Mouse (Mus musculus) cerebellum, adult 11-12 months (tissue): Measurements from ENCODE around the gene Eif3i.

Experiments
- DNase-seq: peaks from one replicate; pipeline ENCODE4 v3.0.0; 2022

Gene Eif3i

DNA sequence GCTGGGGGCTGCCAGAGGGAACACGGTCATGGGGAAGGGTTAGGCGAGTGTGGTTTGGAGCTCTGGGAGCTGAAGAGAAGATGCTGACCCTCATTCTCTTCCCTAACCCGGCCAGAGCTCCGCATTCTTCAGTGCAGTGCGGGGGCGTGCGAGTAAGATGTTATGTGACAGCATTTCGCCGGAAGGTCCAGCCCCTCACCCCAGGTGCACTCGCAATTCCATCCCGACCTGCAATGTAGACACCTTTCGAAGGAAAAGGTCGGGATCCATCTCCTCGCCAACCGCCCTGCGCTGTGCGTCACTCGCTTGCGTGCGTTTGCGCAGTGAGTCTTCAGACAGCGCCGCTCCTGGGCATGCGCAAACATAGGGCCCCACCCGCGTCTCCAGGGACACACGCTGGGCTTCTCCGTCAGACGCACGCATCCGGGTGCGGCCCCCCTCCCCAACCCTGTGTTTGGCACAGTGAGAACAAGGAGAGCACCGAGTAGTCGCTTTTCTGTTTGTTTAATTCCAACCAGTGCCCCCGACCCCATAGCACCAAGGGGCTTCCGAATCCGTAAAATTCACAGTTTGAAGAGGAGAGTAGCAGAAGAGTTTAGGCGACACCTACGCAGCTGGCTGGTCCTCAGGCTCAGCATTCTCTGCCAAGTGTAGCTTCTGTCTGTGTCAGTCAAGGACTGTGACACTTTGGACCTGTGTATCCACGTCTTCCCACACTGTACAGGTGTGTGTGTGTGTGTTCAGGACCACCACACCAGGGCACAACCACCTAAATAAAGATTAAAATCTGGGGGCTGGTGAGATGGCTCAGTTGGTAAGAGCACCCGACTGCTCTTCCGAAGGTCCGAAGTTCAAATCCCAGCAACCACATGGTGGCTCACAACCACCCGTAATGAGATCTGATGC lies 18.6 kb upstream of the Eif3i start, which contains the start of gene Iqcc:
TSS of gene Iqcc (minus strand) at position 314 of the 906 bp plus-strand sequence.
- peak; percentile 97 for DNase-seq

DNA sequence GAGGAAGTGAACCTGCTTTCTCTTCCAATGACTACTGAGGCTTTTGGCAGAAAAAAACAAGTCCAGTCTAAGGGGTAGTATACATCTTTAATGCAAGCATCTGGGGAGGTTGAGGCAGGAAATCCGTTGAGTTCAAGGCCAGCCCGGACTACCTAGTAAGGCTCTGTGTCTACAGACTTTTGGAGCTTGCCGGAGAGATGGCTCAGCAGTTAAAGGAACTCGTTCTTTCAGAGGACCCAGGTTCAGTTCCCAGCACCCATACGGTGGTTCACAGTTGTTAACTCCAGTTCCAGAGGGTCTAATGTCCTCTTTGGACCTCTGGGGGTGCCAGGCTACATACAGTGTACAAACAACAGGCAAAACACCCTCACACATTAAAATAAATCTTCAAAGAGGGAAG lies 17.6 kb upstream of the Eif3i start:
- peak; percentile 55 for DNase-seq

DNA sequence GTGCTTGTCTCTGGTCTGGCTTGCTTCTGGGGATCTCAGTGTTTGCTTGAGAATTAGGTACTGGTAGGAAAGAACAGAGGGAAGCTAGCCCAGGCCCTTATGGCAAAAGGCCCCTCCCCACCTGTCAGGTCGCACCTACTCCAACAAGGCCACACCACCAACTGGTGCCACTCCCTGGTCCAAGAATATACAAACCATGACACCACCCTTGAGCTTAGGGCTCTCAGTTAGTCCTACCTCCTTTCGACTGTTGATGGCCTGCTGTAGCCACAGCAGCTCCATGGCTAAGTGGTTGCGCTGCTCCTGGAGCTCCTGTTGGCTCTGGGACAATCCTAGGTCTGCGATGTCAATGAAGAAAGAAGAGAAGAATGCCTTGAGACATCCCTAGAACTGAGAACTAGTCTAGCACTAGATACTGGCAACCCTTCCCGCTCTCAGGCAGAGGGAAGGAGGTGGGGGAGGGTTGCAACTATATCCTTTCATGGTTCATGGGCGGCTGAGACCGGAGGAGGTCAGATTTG lies 16.7 kb upstream of the Eif3i start:
- DNase-seq, result peak; percentile 50

DNA sequence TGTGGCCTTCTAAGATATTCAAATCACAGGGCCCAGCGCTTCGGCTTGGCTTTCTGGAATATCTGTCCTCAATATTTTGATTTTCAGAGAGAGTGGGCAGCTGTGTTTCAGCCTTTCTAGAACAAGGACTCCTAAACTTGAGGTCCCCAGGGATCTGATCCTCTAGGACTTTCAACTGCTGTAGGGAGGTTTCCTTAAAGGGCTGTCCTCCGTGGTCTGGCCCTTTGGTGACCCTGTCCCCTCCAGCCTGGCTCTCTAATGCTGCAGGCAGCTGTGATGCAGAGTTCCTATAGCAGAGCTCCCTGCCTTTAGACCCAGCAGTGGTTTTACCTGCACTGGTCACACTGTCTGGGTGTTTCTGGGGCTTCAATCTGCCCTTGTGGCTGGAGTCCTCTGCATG lies 16.2 kb upstream of the Eif3i start:
- DNase-seq, result no peak

DNA sequence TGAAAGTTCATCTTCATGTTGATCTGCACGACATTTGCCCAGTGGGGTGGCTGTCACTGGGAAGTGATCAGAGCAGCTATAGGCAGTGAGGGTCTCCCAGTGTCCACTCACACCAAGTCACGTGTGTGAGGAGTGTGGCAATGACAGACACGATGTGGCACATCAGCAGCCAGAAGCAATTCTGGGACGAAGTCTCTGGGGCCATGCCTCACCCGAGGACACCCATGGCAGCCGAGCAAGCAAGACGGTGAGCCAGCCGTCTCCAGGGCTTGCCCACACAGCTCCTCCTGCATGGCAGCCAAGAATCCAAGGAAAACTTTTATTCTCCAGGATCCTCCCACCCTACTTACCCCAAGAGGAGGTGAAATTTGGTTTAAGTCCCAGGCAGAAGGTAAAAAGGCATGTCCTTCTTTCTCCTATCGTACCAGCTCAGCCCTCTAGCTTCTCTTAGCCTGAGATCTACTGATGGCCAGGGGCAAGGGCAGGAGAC lies 15.4 kb upstream of the Eif3i start:
- peak; percentile 39 for DNase-seq

DNA sequence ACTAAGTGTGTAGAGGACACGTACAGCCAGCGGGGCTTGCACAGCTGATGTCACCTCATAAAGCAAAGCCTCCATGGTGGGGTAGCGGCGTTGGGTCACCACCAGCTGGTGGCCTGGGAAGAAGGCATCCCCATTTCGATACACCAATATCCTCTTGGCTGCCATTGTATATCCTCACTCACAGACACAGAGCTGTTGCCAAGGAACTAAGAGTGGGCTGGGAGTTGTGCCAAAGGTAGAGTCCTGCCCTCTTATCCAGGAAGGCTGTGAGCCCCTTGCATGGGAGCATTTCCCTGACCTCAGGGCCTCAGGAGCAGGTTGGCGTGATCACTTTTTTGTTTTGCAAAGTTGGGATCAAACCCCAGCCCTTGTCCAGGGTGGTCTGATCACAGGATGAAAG lies 13.6 kb upstream of the Eif3i start, which contains the start of gene Dcdc2b:
TSS of gene Dcdc2b (minus strand) at position 165 of the 400 bp plus-strand sequence.
- peak; percentile 41 for DNase-seq

DNA sequence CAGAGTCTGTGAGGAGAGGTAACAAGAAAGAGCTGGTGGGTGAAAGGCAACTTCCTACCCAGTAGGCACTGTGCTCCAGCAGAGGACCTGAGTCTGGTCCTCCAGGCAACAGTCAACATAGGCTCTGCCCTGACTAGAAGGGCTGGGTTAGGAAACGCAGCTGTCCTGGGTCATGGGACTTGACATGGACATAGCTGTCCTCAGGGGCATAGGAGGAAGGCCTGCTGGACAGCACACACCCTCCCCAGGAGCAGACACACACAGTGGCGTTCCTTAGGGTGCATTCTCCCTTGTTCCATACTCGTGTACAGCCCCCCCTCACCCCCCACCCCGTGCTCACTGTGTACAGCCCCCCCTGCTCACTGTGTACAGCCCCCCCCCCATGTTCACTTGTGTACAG lies 10.0 kb upstream of the Eif3i start:
- no peak for DNase-seq

DNA sequence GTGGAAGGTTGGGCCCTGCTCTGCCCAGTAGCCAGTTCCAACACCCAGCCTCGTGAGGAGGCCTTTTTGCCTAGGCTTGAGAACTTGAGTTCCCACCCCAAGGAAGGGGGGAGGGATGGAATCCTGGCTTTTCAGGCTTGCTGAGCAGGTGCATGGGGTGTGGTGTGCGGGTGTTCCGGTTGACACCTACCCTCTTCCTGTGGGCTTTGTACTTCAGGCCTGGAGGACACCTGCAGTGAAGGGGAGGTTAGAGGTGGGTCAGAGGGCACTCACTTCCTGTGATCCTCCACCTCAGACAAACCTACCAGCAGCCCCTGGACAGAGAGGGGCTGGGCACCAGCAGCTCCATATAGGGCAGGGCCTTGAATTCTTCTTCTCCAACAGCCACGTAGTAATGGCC lies 9.6 kb upstream of the Eif3i start:
- peak; percentile 27 for DNase-seq

DNA sequence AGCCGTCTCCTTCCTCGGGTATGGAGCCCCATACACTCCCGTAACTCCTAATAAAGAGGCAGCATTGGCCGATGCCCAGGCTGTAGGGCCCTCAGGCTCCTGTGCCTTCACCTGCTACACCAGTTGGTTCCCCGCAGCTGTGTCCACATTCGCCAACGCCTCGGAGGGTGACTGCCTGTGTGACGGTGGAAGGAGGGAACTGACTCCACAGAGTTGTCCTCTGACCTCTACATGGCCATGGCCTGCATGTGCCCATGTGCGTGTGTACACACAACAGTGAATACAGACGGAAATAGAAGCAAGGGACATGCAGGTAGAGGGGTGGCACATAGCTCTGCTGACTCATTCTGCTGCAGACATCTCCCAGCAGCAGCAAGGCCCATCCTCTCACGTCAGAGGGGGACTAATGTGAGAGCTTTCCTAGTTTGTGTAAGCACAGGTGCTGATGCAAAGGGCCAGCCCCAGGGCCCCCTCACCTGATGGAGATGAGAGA lies 8.7 kb upstream of the Eif3i start:
- DNase-seq, result peak; percentile 45

DNA sequence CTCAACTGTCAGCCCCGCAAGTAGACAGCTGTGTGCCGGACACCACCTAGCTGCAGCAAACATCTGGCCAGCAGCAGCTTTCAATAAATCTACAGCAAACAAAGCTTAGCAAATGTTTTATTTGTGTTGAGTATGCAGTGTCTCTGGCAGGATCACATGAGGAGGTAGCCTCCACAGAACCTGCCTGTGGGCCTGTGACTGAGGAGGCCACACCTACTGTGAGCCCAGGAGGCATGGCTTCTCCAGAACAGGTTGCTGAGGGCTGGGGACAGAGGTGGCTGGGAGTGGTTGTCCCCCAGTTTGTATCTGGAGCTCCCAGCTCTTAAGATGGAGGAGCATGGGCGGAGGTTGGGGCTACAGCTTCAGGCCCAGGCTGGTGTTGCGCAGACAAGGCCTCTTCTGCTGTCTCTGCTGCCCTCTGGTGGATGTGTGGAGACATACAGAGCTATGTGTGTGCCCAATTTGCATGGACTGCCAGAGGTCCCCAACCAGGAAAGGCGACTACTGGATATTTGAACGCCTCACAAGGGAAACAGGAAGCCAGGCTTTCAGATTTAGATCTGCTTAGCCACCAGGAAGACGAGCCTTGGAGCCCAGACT lies 8.1 kb upstream of the Eif3i start:
- DNase-seq, result peak; percentile 81

DNA sequence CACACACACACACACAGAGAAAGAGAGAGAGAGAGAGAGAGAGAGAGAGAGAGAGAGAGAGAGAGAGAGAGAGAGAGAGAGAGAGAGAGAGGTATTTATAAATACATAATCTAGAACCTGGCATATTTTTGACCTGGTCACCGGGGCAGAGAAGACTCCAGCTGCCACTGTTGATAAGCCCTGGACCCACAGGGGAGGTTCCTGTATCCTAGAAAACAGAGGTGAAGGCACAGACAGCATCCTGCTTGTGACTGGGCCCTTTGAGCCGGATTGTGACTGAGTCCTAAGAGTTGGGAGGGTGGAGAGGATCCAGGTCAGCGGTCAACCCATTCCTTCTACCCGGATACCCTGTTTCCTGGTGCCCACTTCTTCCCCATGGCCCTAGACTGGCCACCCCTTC lies 11.6 kb downstream of the Eif3i start:
- no peak for DNase-seq

DNA sequence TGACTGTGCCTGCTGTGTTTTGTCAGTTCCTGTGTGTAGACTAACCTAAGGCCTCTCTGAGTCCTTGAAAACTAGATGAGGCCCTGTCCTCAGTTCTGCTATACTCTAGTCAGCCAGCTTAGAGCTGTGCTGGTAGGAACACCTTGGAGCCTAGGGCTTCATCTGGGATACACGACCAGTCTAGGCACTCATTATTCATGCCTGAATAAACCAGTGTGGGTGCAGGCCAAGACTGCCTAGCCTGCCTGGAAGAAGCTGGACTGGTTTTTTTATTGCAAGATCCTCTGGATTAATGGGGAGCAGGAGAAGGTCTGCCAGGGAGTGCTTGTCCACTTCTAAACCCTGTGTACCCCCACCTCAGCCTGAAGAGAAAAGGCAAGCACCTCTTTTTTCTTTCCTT lies 13.5 kb downstream of the Eif3i start:
- DNase-seq, result no peak

DNA sequence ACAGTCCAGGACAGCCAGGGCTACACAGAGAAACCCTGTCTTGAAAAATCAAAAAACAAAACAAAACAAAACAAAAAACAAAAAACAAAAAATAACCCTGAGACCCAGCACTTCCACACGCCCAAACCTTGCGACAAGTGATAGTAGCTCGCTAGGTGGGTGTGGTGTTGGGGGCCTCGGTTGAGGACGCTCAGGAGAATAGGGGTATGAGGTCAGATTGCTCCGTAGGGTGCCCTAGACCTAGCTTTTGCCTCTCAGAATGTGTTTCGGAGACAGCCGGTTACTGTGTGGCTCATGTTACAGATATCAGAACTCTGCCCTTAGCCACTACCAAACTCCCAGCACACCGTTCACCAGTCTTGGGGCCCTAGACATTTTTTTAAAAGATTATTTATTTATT lies 14.7 kb downstream of the Eif3i start:
- no peak for DNase-seq

DNA sequence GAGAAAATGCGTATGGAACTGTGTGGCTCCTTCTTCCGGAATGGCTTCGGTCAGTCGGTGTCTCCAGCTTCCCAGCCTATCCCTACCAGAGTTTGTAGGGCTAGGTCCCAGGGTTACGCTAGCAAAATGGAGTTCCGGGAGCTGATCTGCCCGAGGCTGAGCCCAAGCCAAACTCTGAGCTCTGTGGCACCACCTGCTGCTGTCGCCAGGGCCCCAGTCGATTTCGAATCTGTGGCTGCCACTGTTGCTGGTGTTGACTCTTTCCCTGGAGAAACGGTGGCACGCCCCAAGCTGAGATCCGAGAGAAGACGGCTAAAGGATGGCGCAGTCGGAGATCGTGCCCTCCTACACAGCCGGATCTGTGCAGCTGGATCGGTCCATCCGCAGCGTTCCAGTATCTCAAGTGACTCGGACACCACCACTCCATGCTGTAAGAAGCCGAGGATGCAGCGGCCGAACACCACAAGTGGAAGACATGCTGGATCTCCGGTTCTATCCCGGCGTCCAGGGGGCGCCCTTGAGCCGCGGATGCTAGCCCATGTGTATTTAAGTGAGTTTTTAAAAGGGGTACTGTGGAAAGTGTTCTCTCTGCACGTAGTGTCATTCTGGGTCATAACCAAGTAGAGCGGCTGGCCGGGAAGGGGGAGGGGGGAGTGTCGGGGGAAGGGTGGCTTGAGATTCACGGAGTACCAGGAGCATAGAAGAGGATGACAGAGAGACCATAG lies 15.4 kb downstream of the Eif3i start:
- DNase-seq, result peak; percentile 60

DNA sequence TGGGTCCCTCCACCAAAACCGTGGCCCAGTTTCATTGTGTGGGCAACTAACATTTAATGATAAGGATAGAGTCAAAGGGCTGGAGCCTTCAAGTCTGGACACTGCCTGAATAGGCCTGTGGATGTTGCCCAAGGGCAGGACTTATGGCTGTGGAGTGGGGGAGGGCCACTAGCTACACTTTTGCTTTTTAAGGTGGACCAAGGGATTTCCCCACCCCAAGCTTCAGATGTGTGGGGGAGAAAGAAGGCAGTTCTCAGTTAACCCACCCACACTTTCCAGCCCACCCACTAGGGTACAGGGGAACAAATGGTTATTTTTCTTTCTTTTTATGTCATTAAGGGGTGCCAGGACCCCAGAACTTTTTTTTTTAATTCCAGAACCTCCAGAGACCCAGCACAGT lies 16.1 kb downstream of the Eif3i start:
- no peak for DNase-seq

DNA sequence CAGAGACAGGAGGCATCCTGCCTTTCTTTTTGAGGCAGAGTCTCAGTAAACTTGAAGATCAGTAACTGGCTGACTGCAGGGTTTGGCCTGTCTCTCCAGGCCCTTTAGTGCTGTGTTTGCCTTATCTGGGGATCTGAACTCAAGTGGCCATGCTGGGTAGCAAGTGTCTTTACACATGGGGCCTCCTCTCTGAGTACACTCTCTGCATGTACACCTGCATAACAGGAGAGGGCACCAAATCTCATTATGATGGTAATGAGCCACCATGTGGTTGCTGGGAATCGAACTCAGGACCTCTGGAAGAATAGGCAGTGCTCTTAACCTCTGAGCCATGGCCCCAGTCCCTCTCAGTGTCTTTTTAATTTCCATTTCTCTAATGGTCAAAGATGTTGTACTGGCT lies 18.2 kb downstream of the Eif3i start:
- DNase-seq, result no peak

DNA sequence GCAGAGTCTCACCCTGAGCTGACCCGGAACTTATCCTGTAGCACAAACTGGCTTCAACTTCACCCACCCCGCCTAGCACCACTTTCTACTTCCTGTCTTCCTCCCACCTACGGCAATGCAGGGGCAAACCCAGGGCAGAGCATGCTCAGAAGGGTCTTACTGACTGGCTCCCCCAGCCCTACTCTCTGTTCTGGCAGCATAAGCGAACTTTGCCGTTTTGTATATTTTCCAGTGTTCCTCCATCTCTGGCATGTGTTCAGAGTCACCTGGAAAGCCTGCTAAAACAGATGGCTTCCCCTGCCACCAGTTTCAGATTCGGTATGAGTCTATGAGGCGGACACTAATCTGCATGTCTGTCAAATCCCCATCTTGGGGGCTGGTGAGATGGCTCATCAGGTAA lies 20.1 kb downstream of the Eif3i start:
- DNase-seq, result peak; percentile 57

DNA sequence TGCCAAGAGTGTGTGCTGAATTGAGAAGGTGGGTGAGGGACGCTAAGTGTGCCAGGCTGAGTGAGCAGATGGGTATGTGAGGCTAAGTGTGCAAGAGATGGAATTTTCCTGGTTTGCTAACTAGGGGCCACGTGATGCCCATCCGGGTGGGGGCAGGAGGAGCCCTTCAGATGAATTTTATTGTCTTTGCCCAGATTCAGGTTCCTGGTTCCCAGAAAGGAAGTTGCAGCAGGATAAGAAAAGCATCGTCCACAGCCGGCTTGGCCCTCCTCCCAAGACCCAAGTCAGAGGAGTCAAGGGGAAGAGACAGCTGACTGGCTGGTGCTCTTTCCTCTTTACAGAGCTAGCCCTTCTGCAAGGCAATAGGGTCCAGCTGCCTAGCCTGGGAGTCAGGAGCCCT lies 22.0 kb downstream of the Eif3i start, which contains the start of gene Fam167b:
TSS of gene Fam167b (minus strand) at position 84 of the 400 bp plus-strand sequence.
- DNase-seq, result no peak

DNA sequence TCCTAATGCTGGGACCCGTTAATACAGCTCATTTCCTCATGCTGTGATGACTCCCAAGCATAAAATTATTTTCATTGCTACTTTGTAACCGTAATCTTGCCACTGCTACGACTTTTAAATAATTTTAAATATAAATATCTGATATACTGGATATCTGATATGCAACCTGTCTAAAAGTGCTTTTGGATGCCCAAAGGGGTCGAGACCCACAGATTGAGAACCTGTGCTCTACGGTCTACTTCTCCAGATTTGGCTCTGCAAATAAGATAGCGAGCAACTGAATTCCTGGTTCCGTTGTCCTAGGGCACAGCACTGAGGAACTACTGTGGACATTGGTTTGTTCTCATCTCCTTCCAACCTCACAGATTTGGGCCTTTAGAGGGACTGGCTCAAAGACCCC lies 22.8 kb downstream of the Eif3i start:
- no peak for DNase-seq

DNA sequence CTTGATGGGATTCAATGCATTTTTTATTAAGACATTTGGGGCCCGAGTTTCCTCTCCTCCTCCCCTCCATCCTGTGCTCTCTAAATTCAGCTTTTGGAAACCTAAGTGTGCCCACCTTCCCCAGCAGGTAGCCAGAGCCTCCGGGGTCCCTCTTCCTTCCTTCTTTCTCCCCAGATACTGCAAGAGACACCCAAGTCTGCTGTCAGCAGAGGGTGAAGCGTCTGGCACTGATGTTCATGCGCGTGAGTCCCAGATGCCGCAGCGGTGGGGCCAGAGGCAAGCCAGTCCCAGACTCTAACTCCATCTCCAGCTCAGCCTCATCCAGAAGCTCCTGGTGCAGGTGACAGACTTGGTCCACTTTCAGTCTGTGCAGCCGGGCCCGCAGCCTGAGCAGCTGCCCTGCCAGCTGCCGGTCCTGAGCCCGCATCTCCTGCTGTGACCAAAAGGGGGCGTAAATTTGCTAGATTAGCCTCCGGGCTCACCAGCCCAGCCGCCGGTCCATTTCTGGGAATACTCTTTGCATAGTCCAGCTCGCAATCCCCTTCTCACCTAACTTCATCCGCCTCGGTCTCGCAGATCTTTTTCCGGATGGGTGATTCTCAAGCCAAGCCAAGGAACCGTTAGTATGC lies 23.5 kb downstream of the Eif3i start:
- DNase-seq, result peak; percentile 31

DNA sequence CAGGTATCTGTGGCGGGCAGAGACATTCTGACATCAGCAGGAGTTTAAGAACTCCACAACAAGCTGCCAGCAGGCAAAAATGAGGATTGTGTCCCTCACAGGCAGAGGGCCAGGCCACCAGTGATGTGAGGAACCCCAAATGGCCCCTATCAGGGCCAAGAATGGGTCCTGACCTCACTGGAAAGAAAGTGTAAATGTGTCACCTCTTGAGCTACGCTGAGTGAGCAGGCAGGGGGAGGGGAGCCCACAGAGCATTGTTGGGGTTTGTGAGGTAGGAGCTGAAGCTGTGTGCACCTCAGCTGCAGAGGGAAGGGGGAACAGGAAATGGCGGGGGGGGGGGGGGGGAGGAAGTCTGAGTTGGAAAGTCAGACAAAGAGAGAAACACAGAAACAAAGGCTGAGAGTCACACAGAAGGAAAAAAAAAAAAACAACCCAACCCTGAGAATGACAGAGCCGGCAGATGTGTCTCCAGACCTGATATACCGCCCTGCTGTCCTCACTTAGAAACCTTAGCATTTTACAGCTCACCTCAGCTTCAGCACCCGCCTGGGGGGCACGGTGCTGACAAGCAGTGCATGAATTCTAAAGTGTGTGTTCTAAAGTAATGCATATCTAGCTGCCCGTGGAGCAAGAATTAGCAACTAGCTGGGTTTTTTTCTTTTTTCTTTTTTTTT lies 25.1 kb downstream of the Eif3i start:
- no peak for DNase-seq

DNA sequence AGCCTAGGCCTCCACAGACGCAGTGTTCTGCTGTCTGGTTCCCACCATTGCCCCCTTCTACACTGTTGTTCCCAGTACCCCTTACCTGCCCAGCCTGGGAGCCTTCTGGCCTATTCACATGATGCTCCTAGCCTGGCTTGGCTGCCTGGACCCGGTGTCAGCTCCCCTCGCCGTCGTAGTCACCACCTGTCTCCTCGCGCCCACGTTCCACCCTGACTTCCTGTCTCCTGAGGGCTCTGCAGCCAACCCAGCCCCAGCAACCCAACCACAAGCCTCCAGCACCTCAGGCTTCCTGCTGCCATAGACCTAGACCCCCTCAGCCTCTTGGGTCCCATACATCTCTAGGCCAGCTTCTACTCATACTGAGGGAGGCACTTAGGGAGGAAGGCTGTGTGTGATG lies 27.0 kb downstream of the Eif3i start, which contains the start of gene Lck:
TSS of gene Lck (minus strand) at position 212 of the 400 bp plus-strand sequence.
- no peak for DNase-seq
